Mouse (Mus musculus): ENCODE measurements around the gene Dmkn. TPM values are rescaled to one million over a fixed set of nuclear protein-coding genes. Genes with fewer than 3 reads are reported as not detected.

The Dmkn gene
- polyA plus RNA-seq, 1 experiment from 2014 or later, result 2.3 TPM

DNA sequence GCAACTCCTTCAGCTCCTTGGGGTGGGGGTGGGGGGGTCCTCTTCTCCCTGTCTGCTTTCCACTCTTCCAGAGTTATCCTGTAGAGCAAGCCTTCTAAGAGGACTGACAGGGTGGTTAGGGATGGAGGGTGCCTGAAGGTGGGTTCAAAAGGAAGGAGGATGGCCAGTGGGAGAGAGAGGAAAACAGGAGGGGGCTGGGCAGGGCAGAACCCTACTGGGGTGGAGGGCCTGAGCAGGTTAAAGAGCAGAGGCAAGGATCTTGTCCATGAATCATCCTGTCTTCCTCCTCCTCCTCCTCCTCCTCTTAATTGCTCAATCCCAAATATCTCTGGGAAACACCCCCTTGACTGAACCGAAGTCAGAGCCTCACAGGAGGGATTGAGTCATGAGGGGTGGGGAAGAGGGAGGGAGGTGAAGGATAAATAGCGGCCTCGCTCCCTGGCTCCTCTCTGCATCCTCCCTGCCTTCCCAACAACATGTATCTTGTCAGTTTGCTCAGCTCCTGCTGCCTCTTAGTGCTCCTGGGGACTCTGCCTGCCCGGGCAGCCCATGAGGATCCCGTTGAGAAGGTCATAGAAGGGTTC, 12.4 kb upstream of the Dmkn start, which contains the start of gene Sbsn:
Gene Sbsn, plus strand, starts transcription at position 386 of the 584 bp plus-strand sequence.
- H3K9ac ChIP-seq (replicated peaks; ENCODE audit: low read depth, low read length), result no peak within 1 kb of the TSS
- no peaks in the 10 kb centered on the region for H3K27me3 ChIP-seq (ENCODE audit: control insufficient read depth, insufficient read depth, low read length)
- H3K9me3 ChIP-seq (ENCODE audit: control insufficient read depth, low read length), result 0 out of 2 replicates have a peak, but pooled peaks cover 4% of the 10 kb centered on the region
- H3K4me2 ChIP-seq (ENCODE audit: low read depth, low read length), result no peak within 1 kb of the TSS
- H3K4me3 ChIP-seq (ENCODE audit: low read depth, low read length), result no peak within 1 kb of the TSS
- ATAC-seq (ENCODE audit: low read depth), result no peak
- H3K27ac ChIP-seq (ENCODE audit: low read depth, low read length), result no peak within 1 kb of the TSS
- no peaks in the 10 kb centered on the region for H3K4me1 ChIP-seq (ENCODE audit: control insufficient read depth, insufficient read depth, low read length)
- H3K36me3 ChIP-seq (ENCODE audit: control insufficient read depth, insufficient read depth, low read length), result 0 out of 2 replicates have a peak, but pooled peaks cover 7% of the 10 kb centered on the region
- WGBS, result 60% methylated on average over 5 of the region's 5 CpGs

GRCm38 (mm10) chr7:30757001-30757400, 6.6 kb upstream of the Dmkn start:
- 0 out of 2 replicates have a peak, but pooled peaks cover 6% of the 10 kb centered on the region for H3K36me3 ChIP-seq (ENCODE audit: control insufficient read depth, insufficient read depth, low read length)
- H3K4me3 ChIP-seq (ENCODE audit: low read depth, low read length), result no peak overlapping the region
- H3K4me2 ChIP-seq (ENCODE audit: low read depth, low read length), result no peak overlapping the region
- WGBS, result 51% methylated on average over 3 of the region's 3 CpGs
- ATAC-seq (ENCODE audit: low read depth), result no peak
- 0 out of 2 replicates have a peak, but pooled peaks cover 4% of the 10 kb centered on the region for H3K9me3 ChIP-seq (ENCODE audit: control insufficient read depth, low read length)
- H3K4me1 ChIP-seq (ENCODE audit: control insufficient read depth, insufficient read depth, low read length), result no peaks in the 10 kb centered on the region
- H3K9ac ChIP-seq (replicated peaks; ENCODE audit: low read depth, low read length), result no peak overlapping the region
- H3K27me3 ChIP-seq (ENCODE audit: control insufficient read depth, insufficient read depth, low read length), result no peaks in the 10 kb centered on the region
- no peak overlapping the region for H3K27ac ChIP-seq (ENCODE audit: low read depth, low read length)

DNA sequence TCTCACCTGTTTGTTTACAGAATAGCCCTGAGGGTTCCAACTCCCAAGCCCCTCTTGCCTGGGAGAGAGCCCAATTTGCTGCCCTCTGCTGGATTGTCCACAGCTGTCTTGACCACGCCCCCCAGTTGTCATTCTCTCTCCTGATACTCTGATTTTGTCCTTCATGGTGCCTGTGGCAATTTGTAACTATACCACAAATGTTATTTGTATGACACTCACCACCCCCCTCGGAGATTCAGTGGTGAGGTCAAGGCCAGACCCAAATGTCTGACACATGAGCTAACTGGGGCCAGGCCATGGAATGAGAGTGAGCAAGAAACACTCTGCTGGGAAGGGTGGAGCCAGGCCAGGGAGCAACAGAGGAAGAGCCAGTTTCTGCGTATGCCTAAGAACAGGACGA, 4.7 kb upstream of the Dmkn start:
- no peak for ATAC-seq (ENCODE audit: low read depth)
- Histone ChIP-seq H3K27ac (ENCODE audit: low read depth, low read length) (no peak overlapping the region), H3K27me3 (ENCODE audit: control insufficient read depth, insufficient read depth, low read length) (no peaks in the 10 kb centered on the region), H3K9me3 (ENCODE audit: control insufficient read depth, low read length) (0 out of 2 replicates have a peak, but pooled peaks cover 4% of the 10 kb centered on the region), H3K4me1 (ENCODE audit: control insufficient read depth, insufficient read depth, low read length) (no peaks in the 10 kb centered on the region), H3K4me2 (ENCODE audit: low read depth, low read length) (no peak overlapping the region), H3K4me3 (ENCODE audit: low read depth, low read length) (no peak overlapping the region), H3K9ac (replicated peaks; ENCODE audit: low read depth, low read length) (no peak overlapping the region), H3K36me3 (ENCODE audit: control insufficient read depth, insufficient read depth, low read length) (0 out of 2 replicates have a peak, but pooled peaks cover 6% of the 10 kb centered on the region)
- 36% methylated on average over 4 of the region's 4 CpGs for WGBS

- no peak overlapping the region for H3K27ac ChIP-seq (ENCODE audit: low read depth, low read length)
- no peak for ATAC-seq (ENCODE audit: low read depth)
- no peak overlapping the region for H3K4me2 ChIP-seq (ENCODE audit: low read depth, low read length)
- no peaks in the 10 kb centered on the region for H3K4me1 ChIP-seq (ENCODE audit: control insufficient read depth, insufficient read depth, low read length)
- WGBS, result 79% methylated on average over 4 of the region's 4 CpGs
- H3K4me3 ChIP-seq (ENCODE audit: low read depth, low read length), result no peak overlapping the region
- no peak overlapping the region for H3K9ac ChIP-seq (replicated peaks; ENCODE audit: low read depth, low read length)
- no peaks in the 10 kb centered on the region for H3K27me3 ChIP-seq (ENCODE audit: control insufficient read depth, insufficient read depth, low read length)
- no peaks in the 10 kb centered on the region for H3K9me3 ChIP-seq (ENCODE audit: control insufficient read depth, low read length)
- H3K36me3 ChIP-seq (ENCODE audit: control insufficient read depth, insufficient read depth, low read length), result no peaks in the 10 kb centered on the region
Observed at GRCm38 (mm10) chr7:30761769-30762352, 1.7 kb upstream of the Dmkn start.

- Histone ChIP-seq H3K4me1 (ENCODE audit: control insufficient read depth, insufficient read depth, low read length) (no peaks in the 10 kb centered on the region), H3K9ac (replicated peaks; ENCODE audit: low read depth, low read length) (no peak overlapping the region), H3K36me3 (ENCODE audit: control insufficient read depth, insufficient read depth, low read length) (no peaks in the 10 kb centered on the region), H3K27ac (ENCODE audit: low read depth, low read length) (no peak overlapping the region), H3K4me3 (ENCODE audit: low read depth, low read length) (no peak overlapping the region), H3K9me3 (ENCODE audit: control insufficient read depth, low read length) (no peaks in the 10 kb centered on the region), H3K27me3 (ENCODE audit: control insufficient read depth, insufficient read depth, low read length) (no peaks in the 10 kb centered on the region; the same call in 1 of the 2 replicates), H3K4me2 (ENCODE audit: low read depth, low read length) (no peak overlapping the region)
- WGBS, result 46% methylated on average over 11 of the region's 11 CpGs
- ATAC-seq (ENCODE audit: low read depth), result no peak
Observed at GRCm38 (mm10) chr7:30765173-30765572, 1.6 kb downstream of the Dmkn start.

- H3K4me1 ChIP-seq (ENCODE audit: control insufficient read depth, insufficient read depth, low read length), result no peaks in the 10 kb centered on the region
- no peak for ATAC-seq (ENCODE audit: low read depth)
- no peaks in the 10 kb centered on the region; the same call in 1 of the 2 replicates for H3K27me3 ChIP-seq (ENCODE audit: control insufficient read depth, insufficient read depth, low read length)
- H3K4me2 ChIP-seq (ENCODE audit: low read depth, low read length), result no peak overlapping the region
- 92% methylated on average over 4 of the region's 4 CpGs for WGBS
- H3K27ac ChIP-seq (ENCODE audit: low read depth, low read length), result no peak overlapping the region
- H3K36me3 ChIP-seq (ENCODE audit: control insufficient read depth, insufficient read depth, low read length), result no peaks in the 10 kb centered on the region
- H3K9ac ChIP-seq (replicated peaks; ENCODE audit: low read depth, low read length), result no peak overlapping the region
- no peak overlapping the region for H3K4me3 ChIP-seq (ENCODE audit: low read depth, low read length)
- H3K9me3 ChIP-seq (ENCODE audit: control insufficient read depth, low read length), result no peaks in the 10 kb centered on the region
Observed at GRCm38 (mm10) chr7:30766408-30766807, 2.9 kb downstream of the Dmkn start.

DNA sequence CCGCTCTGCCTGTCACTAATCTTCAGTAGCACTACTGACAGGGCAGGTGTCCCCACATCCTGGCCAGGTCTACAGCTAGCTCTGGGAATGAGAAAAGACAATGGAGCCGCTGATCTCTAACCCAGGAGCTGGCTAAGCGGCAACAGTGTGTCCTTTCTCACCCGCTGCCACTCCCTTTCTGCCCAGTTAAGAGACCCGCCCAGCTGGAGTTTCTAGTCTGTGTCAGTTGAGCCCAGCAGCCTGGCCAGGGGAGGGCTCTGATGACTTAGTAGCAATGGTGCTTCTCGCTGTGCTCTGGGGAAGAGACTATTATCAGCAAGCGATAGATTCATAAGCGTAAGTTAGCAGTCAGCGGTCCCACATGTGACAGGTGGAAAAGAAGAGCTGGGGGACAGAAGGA, 5.7 kb downstream of the Dmkn start:
- Histone ChIP-seq H3K27me3 (ENCODE audit: control insufficient read depth, insufficient read depth, low read length) (no peaks in the 10 kb centered on the region; the same call in 1 of the 2 replicates), H3K9me3 (ENCODE audit: control insufficient read depth, low read length) (no peaks in the 10 kb centered on the region), H3K4me3 (ENCODE audit: low read depth, low read length) (no peak overlapping the region), H3K9ac (replicated peaks; ENCODE audit: low read depth, low read length) (no peak overlapping the region), H3K4me1 (ENCODE audit: control insufficient read depth, insufficient read depth, low read length) (no peaks in the 10 kb centered on the region), H3K36me3 (ENCODE audit: control insufficient read depth, insufficient read depth, low read length) (no peaks in the 10 kb centered on the region), H3K27ac (ENCODE audit: low read depth, low read length) (no peak overlapping the region), H3K4me2 (ENCODE audit: low read depth, low read length) (no peak overlapping the region)
- WGBS, result 48% methylated on average over 9 of the region's 9 CpGs
- ATAC-seq (ENCODE audit: low read depth), result no peak

DNA sequence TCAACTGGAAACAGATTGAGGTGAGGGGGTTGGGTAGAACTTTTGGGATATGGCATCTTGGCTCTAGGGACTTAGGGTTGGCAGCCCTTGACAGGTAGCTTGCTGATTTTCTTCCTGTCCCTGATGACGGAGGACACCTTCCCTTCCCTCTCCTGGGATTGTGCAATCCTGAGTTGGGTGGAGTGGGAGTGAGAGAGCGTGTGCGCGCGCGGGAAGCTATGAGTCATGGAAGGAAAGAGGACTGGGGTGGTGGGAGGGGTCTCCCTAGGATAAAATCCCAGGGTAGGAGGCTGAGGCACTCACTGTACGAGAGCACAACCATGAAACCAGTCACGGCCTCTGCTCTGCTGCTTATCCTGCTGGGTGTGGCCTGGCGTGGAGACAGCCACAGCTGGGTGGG, 12.5 kb downstream of the Dmkn start:
- Histone ChIP-seq H3K27ac (ENCODE audit: low read depth, low read length) (no peak overlapping the region), H3K9ac (replicated peaks; ENCODE audit: low read depth, low read length) (no peak overlapping the region), H3K9me3 (ENCODE audit: control insufficient read depth, low read length) (no peaks in the 10 kb centered on the region), H3K27me3 (ENCODE audit: control insufficient read depth, insufficient read depth, low read length) (no peaks in the 10 kb centered on the region), H3K4me2 (ENCODE audit: low read depth, low read length) (no peak overlapping the region), H3K4me3 (ENCODE audit: low read depth, low read length) (no peak overlapping the region), H3K4me1 (ENCODE audit: control insufficient read depth, insufficient read depth, low read length) (no peaks in the 10 kb centered on the region), H3K36me3 (ENCODE audit: control insufficient read depth, insufficient read depth, low read length) (no peaks in the 10 kb centered on the region)
- no peak for ATAC-seq (ENCODE audit: low read depth)
- WGBS, result 91% methylated on average over 9 of the region's 9 CpGs

GRCm38 (mm10) chr7:30777081-30777579, 13.6 kb downstream of the Dmkn start:
- Histone ChIP-seq H3K4me3 (ENCODE audit: low read depth, low read length) (no peak overlapping the region), H3K27ac (ENCODE audit: low read depth, low read length) (no peak overlapping the region), H3K9me3 (ENCODE audit: control insufficient read depth, low read length) (no peaks in the 10 kb centered on the region), H3K9ac (replicated peaks; ENCODE audit: low read depth, low read length) (no peak overlapping the region), H3K36me3 (ENCODE audit: control insufficient read depth, insufficient read depth, low read length) (no peaks in the 10 kb centered on the region), H3K4me1 (ENCODE audit: control insufficient read depth, insufficient read depth, low read length) (no peaks in the 10 kb centered on the region), H3K27me3 (ENCODE audit: control insufficient read depth, insufficient read depth, low read length) (no peaks in the 10 kb centered on the region), H3K4me2 (ENCODE audit: low read depth, low read length) (no peak overlapping the region)
- ATAC-seq (ENCODE audit: low read depth), result no peak
- WGBS, result 54% methylated on average over 7 of the region's 7 CpGs
